Mouse (Mus musculus) urinary bladder, adult 2 months (tissue): Measurements from ENCODE around the gene Cnot1. TPM values are rescaled to one million over a fixed set of nuclear protein-coding genes. Genes with fewer than 3 reads are reported as not detected.
"Not testable (repeated sequence)": the region's sequence is repeated elsewhere in the genome, so short reads cannot be mapped to it uniquely, and the experiment has no call there.

Experiments used
- DNase-seq: peaks from one replicate; pipeline ENCODE4 v3.0.0; 2022; ENCODE audit warnings: low spot score
- polyA plus RNA-seq: library from polyadenylated mRNA; depleted of rRNA; stranded (reverse); fragments of >200 nt; gene quantifications from 2 replicates; pipeline ENCODE4 v1.2.3, GENCODE M21; 2012

Cnot1 gene
- polyA plus RNA-seq, 1 experiment = 52.5 TPM

GRCm38 (mm10) chr8:95817597-95817996 lies 10.3 kb upstream of the Cnot1 start:
- no peak for DNase-seq

GRCm38 (mm10) chr8:95816044-95816708 lies 8.9 kb upstream of the Cnot1 start:
- DNase-seq = no peak

- no peak for DNase-seq
Measured at GRCm38 (mm10) chr8:95810184-95810591, 2.9 kb upstream of the Cnot1 start.

GRCm38 (mm10) chr8:95809116-95809515 lies 1.9 kb upstream of the Cnot1 start:
- no peak for DNase-seq

GRCm38 (mm10) chr8:95808631-95809030 lies 1.4 kb upstream of the Cnot1 start:
- DNase-seq = no peak

GRCm38 (mm10) chr8:95807861-95808260 lies 597 bp upstream of the Cnot1 start:
- peak; percentile 66 for DNase-seq

GRCm38 (mm10) chr8:95806461-95807191 lies 638 bp downstream of the Cnot1 start:
- peak; percentile 23 for DNase-seq

- no peak for DNase-seq
Measured at GRCm38 (mm10) chr8:95805482-95805881, 1.8 kb downstream of the Cnot1 start.

- no peak for DNase-seq
Measured at GRCm38 (mm10) chr8:95802231-95802630, 5.0 kb downstream of the Cnot1 start.

GRCm38 (mm10) chr8:95801476-95802064 lies 5.7 kb downstream of the Cnot1 start:
- no peak for DNase-seq

GRCm38 (mm10) chr8:95800353-95800752 lies 6.9 kb downstream of the Cnot1 start:
- no peak for DNase-seq

- DNase-seq = no peak
Measured at GRCm38 (mm10) chr8:95799891-95800290, 7.4 kb downstream of the Cnot1 start.

- no peak for DNase-seq
Measured at GRCm38 (mm10) chr8:95799117-95799516, 8.1 kb downstream of the Cnot1 start.

GRCm38 (mm10) chr8:95795333-95796061 lies 11.8 kb downstream of the Cnot1 start:
- DNase-seq = not testable (repeated sequence)

GRCm38 (mm10) chr8:95785591-95785990 lies 21.7 kb downstream of the Cnot1 start:
- DNase-seq = no peak

- DNase-seq = no peak
Measured at GRCm38 (mm10) chr8:95782628-95783027, 24.6 kb downstream of the Cnot1 start.

- DNase-seq = no peak
Measured at GRCm38 (mm10) chr8:95781775-95782174, 25.5 kb downstream of the Cnot1 start.

GRCm38 (mm10) chr8:95781085-95781484 lies 26.2 kb downstream of the Cnot1 start:
- no peak for DNase-seq

- DNase-seq = no peak
Measured at GRCm38 (mm10) chr8:95764133-95764532, 43.1 kb downstream of the Cnot1 start.

- DNase-seq = no peak
Measured at GRCm38 (mm10) chr8:95760323-95760722, 46.9 kb downstream of the Cnot1 start.

GRCm38 (mm10) chr8:95751924-95752323 lies 55.3 kb downstream of the Cnot1 start:
- no peak for DNase-seq

GRCm38 (mm10) chr8:95748028-95748427 lies 59.2 kb downstream of the Cnot1 start:
- DNase-seq = no peak
